Mouse (Mus musculus) thymus, adult 2 months (tissue): ENCODE measurements around the gene 1700016H13Rik.

Experiments used
- CTCF ChIP-seq: fragments of 200-500 bp; IDR thresholded peaks from 2 replicates; pipeline ENCODE4 v1.5.1; 2012; ENCODE audit warnings: mild to moderate bottlenecking, control low read depth, low read length, moderate library complexity, borderline replicate concordance; ENCODE audit not compliant: control insufficient read depth, poor library complexity, insufficient read depth; ENCODE audit errors: extremely low read depth
- POLR2A ChIP-seq: fragments of 200-500 bp; IDR thresholded peaks from 2 replicates; pipeline ENCODE4 v1.6.1; 2012; ENCODE audit warnings: mild to moderate bottlenecking, low read length, control low read depth, moderate library complexity; ENCODE audit not compliant: control insufficient read depth, poor library complexity, insufficient read depth; ENCODE audit errors: extremely low read depth

DNA sequence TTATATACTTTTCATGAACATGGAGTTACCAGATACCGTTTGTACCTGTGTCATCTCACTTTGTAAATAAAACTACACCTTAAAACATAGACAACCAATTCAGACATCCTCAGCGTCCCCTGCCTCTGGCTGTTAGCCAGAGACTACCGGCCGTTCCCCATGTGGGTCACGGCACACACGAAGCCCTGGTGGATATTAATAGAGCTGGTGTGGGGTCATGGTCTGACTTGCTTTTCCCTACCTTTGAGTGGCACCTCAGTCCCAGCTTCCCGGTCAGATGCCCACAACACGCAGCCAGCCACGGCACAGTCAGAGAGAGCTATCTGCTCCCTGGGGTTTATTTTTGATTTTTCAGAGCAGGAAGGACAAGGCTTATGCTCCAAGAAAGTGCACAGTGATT, 57.5 kb downstream of the 1700016H13Rik start:
- TF ChIP-seq CTCF (no peak), POLR2A (no peak)
